Mouse (Mus musculus) midbrain, embryonic 12.5 days (tissue): Measurements from ENCODE around the gene 5730596B20Rik. TPM values are rescaled to one million over a fixed set of nuclear protein-coding genes. Genes with fewer than 3 reads are reported as not detected.

Experiments used
- ATAC-seq: fragments of 200-750 bp; cut with Nextera tagmentation; 2 replicates; pipeline ENCODE4 v1.8.0; 2017; ENCODE audit warnings: low read depth, moderate TSS enrichment, moderate library complexity; ENCODE audit not compliant: low FRiP score
- H3K27ac ChIP-seq: fragments of 300-500 bp; sonication (generic); replicated peaks from 2 replicates; pipeline ENCODE4 v1.5.1; 2016; ENCODE audit warnings: mild to moderate bottlenecking
- H3K27me3 ChIP-seq: fragments of 300-500 bp; sonication (generic); 2 replicates; pipeline ENCODE4 v1.6.1; 2016; ENCODE audit warnings: mild to moderate bottlenecking
- H3K36me3 ChIP-seq: fragments of 300-500 bp; sonication (generic); 2 replicates; pipeline ENCODE4 v1.6.1; 2016
- H3K4me1 ChIP-seq: fragments of 300-500 bp; sonication (generic); 2 replicates; pipeline ENCODE4 v1.6.1; 2016
- H3K4me2 ChIP-seq: fragments of 300-500 bp; sonication (generic); replicated peaks from 2 replicates; pipeline ENCODE4 v1.6.1; 2016; ENCODE audit warnings: mild to moderate bottlenecking, moderate library complexity
- H3K4me3 ChIP-seq: fragments of 300-500 bp; sonication (generic); 2 replicates; pipeline ENCODE4 v1.5.1; 2016; ENCODE audit warnings: mild to moderate bottlenecking
- H3K9ac ChIP-seq: fragments of 300-500 bp; sonication (generic); replicated peaks from 2 replicates; pipeline ENCODE4 v1.6.1; 2016; ENCODE audit warnings: mild to moderate bottlenecking, moderate library complexity
- H3K9me3 ChIP-seq: fragments of 300-500 bp; sonication (generic); 2 replicates; pipeline ENCODE4 v1.6.1; 2016; ENCODE audit warnings: mild to moderate bottlenecking
- WGBS: fragments of 180-500 bp; shearing (Covaris S2); methylation state at CpG from one replicate; pipeline ENCODE4 v1.1.7; 2016; 5-methylcytosine and 5-hydroxymethylcytosine counted together
- polyA plus RNA-seq: library from polyadenylated mRNA; unstranded; fragments of >200 nt; fragmentation: Nextera tagmentation; extraction: Ambion mirVana; gene quantifications from 2 replicates; pipeline ENCODE4 v1.2.1, GENCODE M21; 2016

The 5730596B20Rik gene
- polyA plus RNA-seq, 1 experiment from 2014 or later = not detected

- 9% methylated on average over 12 of the region's 12 CpGs for WGBS
- Histone ChIP-seq H3K27me3 (peaks cover 100% of the 10 kb centered on the region), H3K27ac (no peak overlapping the region), H3K9me3 (no peaks in the 10 kb centered on the region), H3K4me3 (peak overlapping the region; percentile 42; the same call in 1 of the 2 replicates), H3K4me2 (peak overlapping the region; percentile 70), H3K36me3 (no peaks in the 10 kb centered on the region), H3K9ac (no peak overlapping the region), H3K4me1 (peaks cover 14% of the 10 kb centered on the region)
- ATAC-seq = no peak
Measured at GRCm38 (mm10) chr6:52220865-52221310, 43.6 kb downstream of the 5730596B20Rik start.

- Histone ChIP-seq H3K9ac (peak within 1 kb of the TSS; percentile 46; the same call in 1 of the 2 replicates), H3K27me3 (peaks cover 100% of the 10 kb centered on the region), H3K4me1 (peaks cover 14% of the 10 kb centered on the region), H3K4me3 (peak within 1 kb of the TSS; percentile 42), H3K36me3 (no peaks in the 10 kb centered on the region), H3K9me3 (no peaks in the 10 kb centered on the region), H3K4me2 (peak within 1 kb of the TSS; percentile 70), H3K27ac (no peak within 1 kb of the TSS)
- peak; percentile 63 for ATAC-seq
- WGBS = 1% methylated on average over 46 of the region's 46 CpGs
Measured at GRCm38 (mm10) chr6:52221337-52221992, 44.2 kb downstream of the 5730596B20Rik start, which contains the start of gene Hoxa7. TSS of gene Hoxa7 (minus strand) at chr6:52221854.

- H3K36me3 ChIP-seq = no peaks in the 10 kb centered on the region
- no peak overlapping the region for H3K9ac ChIP-seq
- H3K27me3 ChIP-seq = peaks cover 100% of the 10 kb centered on the region
- H3K4me3 ChIP-seq = no peak overlapping the region
- WGBS = 5% methylated on average over 21 of the region's 21 CpGs
- H3K4me2 ChIP-seq = peak overlapping the region; percentile 70
- ATAC-seq = no peak
- no peak overlapping the region for H3K27ac ChIP-seq
- no peaks in the 10 kb centered on the region for H3K9me3 ChIP-seq
- H3K4me1 ChIP-seq = peaks cover 9% of the 10 kb centered on the region
Measured at GRCm38 (mm10) chr6:52221993-52222685, 44.8 kb downstream of the 5730596B20Rik start.

GRCm38 (mm10) chr6:52222729-52223128 is 45.4 kb downstream of the 5730596B20Rik start:
- no peaks in the 10 kb centered on the region for H3K9me3 ChIP-seq
- H3K27me3 ChIP-seq = peaks cover 100% of the 10 kb centered on the region
- no peak overlapping the region for H3K4me3 ChIP-seq

GRCm38 (mm10) chr6:52223939-52224760 is 46.9 kb downstream of the 5730596B20Rik start:
- Histone ChIP-seq H3K4me2 (no peak overlapping the region), H3K4me3 (no peak overlapping the region), H3K4me1 (peaks cover 4% of the 10 kb centered on the region), H3K27ac (no peak overlapping the region), H3K27me3 (peaks cover 98% of the 10 kb centered on the region), H3K9me3 (no peaks in the 10 kb centered on the region), H3K36me3 (no peaks in the 10 kb centered on the region), H3K9ac (no peak overlapping the region)
- ATAC-seq = no peak
- 2% methylated on average over 24 of the region's 24 CpGs for WGBS

More at GRCm38 (mm10) chr6:52222729-52223128, 45.4 kb downstream of the 5730596B20Rik start:
- no peak overlapping the region for H3K27ac ChIP-seq
- 7% methylated on average over 13 of the region's 13 CpGs for WGBS
- peaks cover 4% of the 10 kb centered on the region for H3K4me1 ChIP-seq
- no peaks in the 10 kb centered on the region for H3K36me3 ChIP-seq
- no peak for ATAC-seq
- no peak overlapping the region for H3K9ac ChIP-seq
- no peak overlapping the region for H3K4me2 ChIP-seq

GRCm38 (mm10) chr6:52224895-52225611 is 47.8 kb downstream of the 5730596B20Rik start:
- peaks cover 98% of the 10 kb centered on the region for H3K27me3 ChIP-seq
- no peak overlapping the region for H3K4me2 ChIP-seq
- no peak for ATAC-seq
- WGBS = 2% methylated on average over 36 of the region's 36 CpGs
- no peak overlapping the region for H3K9ac ChIP-seq
- H3K4me3 ChIP-seq = no peak overlapping the region
- peaks cover 4% of the 10 kb centered on the region for H3K4me1 ChIP-seq
- H3K9me3 ChIP-seq = no peaks in the 10 kb centered on the region
- H3K36me3 ChIP-seq = no peaks in the 10 kb centered on the region
- H3K27ac ChIP-seq = no peak overlapping the region

- no peaks in the 10 kb centered on the region for H3K9me3 ChIP-seq
- peaks cover 98% of the 10 kb centered on the region for H3K27me3 ChIP-seq
- H3K36me3 ChIP-seq = no peaks in the 10 kb centered on the region
- H3K9ac ChIP-seq = no peak overlapping the region
- no peak overlapping the region for H3K4me2 ChIP-seq
- 0 out of 2 replicates have a peak overlapping the region, but pooled peaks have one; percentile 10 for H3K4me3 ChIP-seq
- H3K27ac ChIP-seq = no peak overlapping the region
- 3% methylated on average over 68 of the region's 69 CpGs for WGBS
- H3K4me1 ChIP-seq = peaks cover 4% of the 10 kb centered on the region
- no peak for ATAC-seq
Measured at GRCm38 (mm10) chr6:52225612-52226568, 48.6 kb downstream of the 5730596B20Rik start.

GRCm38 (mm10) chr6:52226569-52227257 is 49.4 kb downstream of the 5730596B20Rik start:
- 4% methylated on average over 26 of the region's 26 CpGs for WGBS
- Histone ChIP-seq H3K36me3 (no peaks in the 10 kb centered on the region), H3K27me3 (peaks cover 94% of the 10 kb centered on the region), H3K27ac (no peak overlapping the region), H3K9ac (no peak overlapping the region), H3K9me3 (no peaks in the 10 kb centered on the region), H3K4me3 (no peak overlapping the region), H3K4me1 (no peaks in the 10 kb centered on the region), H3K4me2 (no peak overlapping the region)
- ATAC-seq = no peak

- no peak for ATAC-seq
Measured at GRCm38 (mm10) chr6:52227470-52228222, 50.3 kb downstream of the 5730596B20Rik start.

More at GRCm38 (mm10) chr6:52227470-52228222, 50.3 kb downstream of the 5730596B20Rik start:
- no peak overlapping the region for H3K27ac ChIP-seq
- WGBS = 2% methylated on average over 11 of the region's 11 CpGs
- no peak overlapping the region for H3K4me3 ChIP-seq
- no peak overlapping the region for H3K9ac ChIP-seq
- no peaks in the 10 kb centered on the region for H3K4me1 ChIP-seq
- H3K27me3 ChIP-seq = peaks cover 94% of the 10 kb centered on the region
- H3K4me2 ChIP-seq = no peak overlapping the region
- no peaks in the 10 kb centered on the region for H3K9me3 ChIP-seq
- no peaks in the 10 kb centered on the region for H3K36me3 ChIP-seq
